ENCODE assay signal across 8 mouse cellular contexts in the genomic region with DNA sequence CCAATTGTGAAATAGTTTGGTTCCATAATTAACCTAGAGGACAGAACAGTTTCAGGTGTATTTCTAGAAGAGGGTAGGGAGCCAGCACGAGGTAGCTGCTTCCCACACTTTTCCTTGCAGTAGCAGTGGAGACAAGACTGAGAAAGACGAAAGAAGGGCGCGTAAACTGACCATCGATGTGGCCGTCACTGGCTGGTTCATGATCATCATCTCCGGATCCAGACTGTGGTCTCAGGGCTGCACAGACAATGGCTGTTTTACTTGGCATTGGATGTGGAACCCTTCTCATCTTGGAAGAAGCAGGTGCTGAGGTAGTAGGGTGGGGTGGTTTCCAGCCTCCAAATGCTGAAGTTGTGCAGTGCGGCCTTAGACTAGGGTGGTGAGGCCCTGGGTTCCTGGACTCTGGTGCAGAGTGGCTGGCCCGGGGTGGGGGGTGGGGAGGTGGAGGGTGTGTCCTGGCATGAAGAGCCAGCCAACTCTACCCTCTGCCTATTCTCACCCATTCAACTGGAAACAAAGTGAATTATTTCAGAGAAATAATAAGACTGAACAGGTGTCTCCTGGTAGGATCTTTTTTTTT. TPM values are rescaled to one million over a fixed set of nuclear protein-coding genes. Genes with fewer than 3 reads are reported as not detected.
DNase-seq lines count a peak whose midpoint lies in the region; ATAC-seq and TF ChIP-seq lines count a peak whose summit lies in the region.

No protein-coding gene starts in this region.

- H3K36me3 ChIP-seq in embryonic facial prominence, embryonic 14.5 days (ENCODE audit: control insufficient read depth, insufficient read depth, low read length) = no peaks in the 10 kb centered on the region
- no peaks in the 10 kb centered on the region for H3K36me3 ChIP-seq in limb, embryonic 10.5 days
- no peaks in the 10 kb centered on the region for H3K36me3 ChIP-seq in neural tube, embryonic 13.5 days

- 45% methylated on average over 9 of the region's 9 CpGs for WGBS in embryonic facial prominence, embryonic 14.5 days
- 39% methylated on average over 9 of the region's 9 CpGs for WGBS in limb, embryonic 10.5 days
- 41% methylated on average over 9 of the region's 9 CpGs for WGBS in neural tube, embryonic 13.5 days

- H3K4me3 ChIP-seq in layer of hippocampus, adult 2 months = peak overlapping the region; percentile 69
- H3K4me3 ChIP-seq in embryonic facial prominence, embryonic 14.5 days (ENCODE audit: low read depth, low read length) = peak overlapping the region; percentile 53
- H3K4me3 ChIP-seq in limb, embryonic 10.5 days = peak overlapping the region; percentile 66
- peak overlapping the region; percentile 48 for H3K4me3 ChIP-seq in neural tube, embryonic 13.5 days

- H3K9me3 ChIP-seq in embryonic facial prominence, embryonic 14.5 days (ENCODE audit: control insufficient read depth, low read length) = no peaks in the 10 kb centered on the region
- H3K9me3 ChIP-seq in limb, embryonic 10.5 days (replicated peaks) = no peaks in the 10 kb centered on the region
- no peaks in the 10 kb centered on the region for H3K9me3 ChIP-seq in neural tube, embryonic 13.5 days

- peak overlapping the region; percentile 89; the same call in 1 of the 2 replicates for H3K27ac ChIP-seq in layer of hippocampus, adult 2 months
- no peak overlapping the region for H3K27ac ChIP-seq in embryonic facial prominence, embryonic 14.5 days (replicated peaks; ENCODE audit: low read depth, low read length)
- H3K27ac ChIP-seq in limb, embryonic 10.5 days = peak overlapping the region; percentile 90
- peak overlapping the region; percentile 93; the same call in 1 of the 2 replicates for H3K27ac ChIP-seq in neural tube, embryonic 13.5 days (replicated peaks)

- H3K4me1 ChIP-seq in embryonic facial prominence, embryonic 14.5 days (ENCODE audit: control insufficient read depth, insufficient read depth, low read length) = no peaks in the 10 kb centered on the region
- H3K4me1 ChIP-seq in limb, embryonic 10.5 days = peaks cover 12% of the 10 kb centered on the region
- peaks cover 14% of the 10 kb centered on the region for H3K4me1 ChIP-seq in neural tube, embryonic 13.5 days (replicated peaks)

- H3K4me2 ChIP-seq in embryonic facial prominence, embryonic 14.5 days (ENCODE audit: low read depth, low read length) = peak overlapping the region; percentile 53
- peak overlapping the region; percentile 77 for H3K4me2 ChIP-seq in neural tube, embryonic 13.5 days

- TF ChIP-seq CTCF in layer of hippocampus, adult 2 months (conservative IDR thresholded peaks at IDR 0.05) = no peak

- ATAC-seq in embryonic facial prominence, embryonic 14.5 days (ENCODE audit: low read depth) = no peak
- no peak for ATAC-seq in neural tube, embryonic 13.5 days (ENCODE audit: low read depth)

- DNase-seq in layer of hippocampus, adult 2 months (ENCODE audit: low spot score in 2 of 2) = no peak
- no peak for DNase-seq in layer of hippocampus, postnatal 14 days (ENCODE audit: low spot score in 2 of 2)
- no peak for DNase-seq in embryonic facial prominence, embryonic 14.5 days (ENCODE audit: low spot score)
- DNase-seq in limb, embryonic 10.5 days (ENCODE audit: low spot score) = no peak
- no peak for DNase-seq in right cerebral cortex, postnatal 36 days (ENCODE audit: low spot score in 2 of 2)
- no peak for DNase-seq in cerebellum, postnatal 36 days
- DNase-seq in right cerebral cortex, postnatal 25 days = no peak

- H3K27me3 ChIP-seq in embryonic facial prominence, embryonic 14.5 days (replicated peaks; ENCODE audit: control insufficient read depth, insufficient read depth, low read length) = no peaks in the 10 kb centered on the region
- 0 out of 2 replicates have a peak, but pooled peaks cover 6% of the 10 kb centered on the region for H3K27me3 ChIP-seq in limb, embryonic 10.5 days (ENCODE audit: low read depth, poor library complexity, severe bottlenecking)
- H3K27me3 ChIP-seq in neural tube, embryonic 13.5 days = no peaks in the 10 kb centered on the region

- 0 out of 2 replicates have a peak overlapping the region, but pooled peaks have one; percentile 59 for H3K9ac ChIP-seq in embryonic facial prominence, embryonic 14.5 days (ENCODE audit: low read depth, low read length)
- peak overlapping the region; percentile 85 for H3K9ac ChIP-seq in neural tube, embryonic 13.5 days

RNA-seq across cellular contexts. Expression of gene Larp1, which starts 45.5 kb away (rescaled TPM):
- total RNA-seq in layer of hippocampus, adult 2 months (2021) = 10 to 100 TPM; 91.1 to 92.8 TPM
- total RNA-seq in layer of hippocampus, postnatal 14 days (2021) = 10 to 100 TPM; 86.6 to 93.6 TPM
- 19.5 and 21.9 TPM in 2 replicates for polyA plus RNA-seq in embryonic facial prominence, embryonic 14.5 days (2014; fragmentation: Nextera tagmentation; extraction: Ambion mirVana)
- 20.0 and 22.6 TPM in 2 replicates for polyA plus RNA-seq in limb, embryonic 10.5 days (2016; fragmentation: Nextera tagmentation; extraction: Ambion mirVana)
- polyA plus RNA-seq in neural tube, embryonic 13.5 days (2015; fragmentation: Nextera tagmentation; extraction: Ambion mirVana) = 16.2 and 18.3 TPM in 2 replicates
